Mouse (Mus musculus): ENCODE data around the gene Spata2.

DNA sequence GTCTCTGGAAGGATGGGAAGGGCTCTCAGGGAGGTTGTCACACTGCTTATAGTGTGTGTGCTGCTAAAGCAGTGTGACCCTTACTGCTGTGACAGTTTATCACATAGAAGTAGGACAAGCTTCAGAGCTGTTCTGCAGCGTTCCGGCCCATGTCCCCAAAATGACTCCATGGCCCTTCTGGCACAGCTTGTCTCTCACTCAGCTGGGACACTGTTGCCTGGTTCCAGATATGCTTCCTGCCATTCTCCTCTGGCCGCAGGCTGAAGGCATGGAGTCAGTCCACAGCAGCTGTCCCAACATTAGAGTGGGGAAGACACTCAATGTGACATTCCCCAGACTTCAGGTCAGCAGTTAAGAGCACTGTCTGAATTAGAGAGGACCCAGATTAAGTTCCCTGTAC is 34.1 kb downstream of the Spata2 start:
- TF ChIP-seq POLR2A (IDR thresholded peaks at IDR 0.05; ENCODE audit: insufficient read length, low read depth) (no peak), USF1 (IDR thresholded peaks at IDR 0.05; ENCODE audit: low read depth) (no peak), MYOG (IDR thresholded peaks at IDR 0.05; ENCODE audit: control insufficient read depth in 1 of 3, insufficient read depth in 1 of 3, insufficient read length in 2 of 3, low read depth in 2 of 3) (peak in 2 of 3 experiments; percentile 28 to 63), MAX (IDR thresholded peaks at IDR 0.05; ENCODE audit: low read depth) (no peak)
